Mouse (Mus musculus): ENCODE measurements around the gene Bmp10. TPM values are rescaled to one million over a fixed set of nuclear protein-coding genes. Genes with fewer than 3 reads are reported as not detected.

Gene Bmp10
- polyA plus RNA-seq, 1 experiment: not detected

- no peak for DNase-seq (ENCODE audit: low read depth)
- TF ChIP-seq CTCF (IDR thresholded peaks at IDR 0.05; ENCODE audit: borderline replicate concordance, extremely low read depth, insufficient read depth, insufficient read length): no peak
- no peak for TF ChIP-seq POLR2A (IDR thresholded peaks at IDR 0.05; ENCODE audit: borderline replicate concordance, extremely low read depth, insufficient read depth, insufficient read length, poor library complexity, severe bottlenecking)
These were observed 28.8 kb upstream of the Bmp10 start for GRCm38 (mm10) chr6:87399886-87400566.

DNA sequence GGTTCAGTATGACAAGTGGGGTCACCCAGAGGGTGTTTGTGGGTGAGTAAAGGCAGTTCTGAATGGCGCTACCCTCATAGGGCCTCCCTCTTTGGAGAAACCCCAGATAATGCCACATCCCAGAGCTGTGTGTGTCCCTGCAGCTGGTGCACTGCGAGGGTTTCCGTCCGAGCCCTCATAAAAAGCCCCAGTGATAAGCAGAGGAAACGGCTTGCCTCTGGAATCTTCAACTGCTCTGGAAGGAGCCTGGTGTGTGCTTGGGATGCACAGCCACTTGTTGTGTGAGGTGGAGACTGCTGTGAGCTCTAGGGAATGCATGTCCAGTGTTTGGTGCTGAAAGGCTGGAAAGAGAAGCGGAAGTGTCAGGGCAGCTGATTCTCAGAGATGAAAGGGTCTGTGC lies 27.3 kb upstream of the Bmp10 start:
- DNase-seq (ENCODE audit: low read depth): no peak
- TF ChIP-seq CTCF (IDR thresholded peaks at IDR 0.05; ENCODE audit: borderline replicate concordance, extremely low read depth, insufficient read depth, insufficient read length): no peak

DNA sequence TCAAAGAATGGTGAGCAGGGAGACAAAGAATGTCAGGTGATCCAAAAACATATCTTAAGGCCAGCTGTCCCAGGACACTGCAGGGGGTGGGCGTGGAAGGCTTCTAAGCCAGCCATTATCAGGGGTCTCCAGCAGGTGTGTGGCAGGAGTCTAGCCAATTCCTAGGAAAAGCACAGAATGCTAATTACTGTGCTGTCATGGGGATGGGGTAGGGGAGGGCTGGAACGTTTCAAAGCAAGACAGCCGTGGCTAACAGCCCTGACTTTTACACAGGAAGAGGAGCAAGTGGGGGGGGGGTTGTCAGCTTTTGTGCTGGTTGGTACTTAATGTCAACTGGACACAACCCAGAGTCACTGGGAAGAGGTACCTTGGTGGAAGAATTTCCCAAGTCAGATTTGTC lies 16.8 kb upstream of the Bmp10 start:
- peak; percentile 32 for DNase-seq (ENCODE audit: low read depth)
- no peak for TF ChIP-seq CTCF (IDR thresholded peaks at IDR 0.05; ENCODE audit: borderline replicate concordance, extremely low read depth, insufficient read depth, insufficient read length)
- TF ChIP-seq POLR2A (IDR thresholded peaks at IDR 0.05; ENCODE audit: borderline replicate concordance, extremely low read depth, insufficient read depth, insufficient read length, poor library complexity, severe bottlenecking): no peak

DNA sequence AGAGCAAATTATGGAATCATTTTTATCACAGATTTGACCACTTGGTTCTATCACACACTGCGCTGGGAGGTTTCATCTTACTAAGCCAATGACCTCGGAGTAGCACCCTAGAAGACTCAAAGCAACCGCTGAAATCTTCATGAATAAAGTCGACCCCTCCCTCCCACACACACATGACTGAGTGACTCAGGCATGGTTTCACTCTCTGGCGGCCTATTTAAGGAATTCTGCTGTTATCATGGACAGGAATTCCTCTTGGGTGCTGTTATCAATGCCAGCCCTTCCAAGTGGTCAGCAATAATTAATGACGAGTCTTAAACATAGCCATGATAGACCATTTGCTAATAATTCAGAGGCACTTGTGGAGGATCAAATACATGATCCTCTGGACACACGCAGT lies 6.5 kb upstream of the Bmp10 start:
- no peak for DNase-seq (ENCODE audit: low read depth)
- no peak for TF ChIP-seq CTCF (IDR thresholded peaks at IDR 0.05; ENCODE audit: borderline replicate concordance, extremely low read depth, insufficient read depth, insufficient read length)
- no peak for TF ChIP-seq POLR2A (IDR thresholded peaks at IDR 0.05; ENCODE audit: borderline replicate concordance, extremely low read depth, insufficient read depth, insufficient read length, poor library complexity, severe bottlenecking)

DNA sequence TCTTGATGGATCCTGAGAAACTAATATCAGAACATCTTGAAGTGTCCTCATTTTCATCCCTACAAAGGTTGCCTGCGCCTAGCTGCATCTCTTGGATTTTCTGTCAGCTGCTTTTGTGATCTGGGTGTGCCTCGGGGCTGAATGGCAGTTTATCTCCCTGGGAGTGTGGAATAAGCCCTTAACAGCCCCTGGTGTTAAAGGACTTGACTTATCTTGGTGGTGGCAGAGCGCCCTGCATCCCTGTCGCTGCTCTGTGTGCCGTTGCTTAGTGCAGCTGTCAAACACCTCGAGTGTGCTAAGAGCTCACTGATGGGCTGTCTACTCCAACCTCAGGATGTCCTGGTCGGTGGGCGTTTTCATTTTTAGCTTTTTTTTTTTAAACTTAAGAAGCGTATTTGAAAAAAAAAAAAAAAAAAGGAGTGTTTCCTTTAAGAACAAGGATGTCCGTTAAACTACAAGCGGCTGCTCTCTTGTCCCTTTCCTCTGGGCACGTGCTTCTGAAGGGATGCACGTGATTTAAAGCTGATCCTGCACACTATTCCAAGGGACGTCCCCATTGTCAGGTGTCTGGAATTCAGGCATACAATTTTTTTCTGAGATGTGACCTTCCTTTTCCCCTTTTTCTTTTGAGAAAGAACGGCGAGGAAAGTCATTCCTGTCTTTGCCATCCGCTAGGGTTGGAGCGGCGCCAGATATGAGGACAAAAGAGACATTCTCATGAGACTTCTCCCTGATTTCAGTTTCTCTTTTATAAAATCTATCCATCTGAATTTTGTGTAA lies 4.6 kb upstream of the Bmp10 start:
- TF ChIP-seq CTCF (IDR thresholded peaks at IDR 0.05; ENCODE audit: borderline replicate concordance, extremely low read depth, insufficient read depth, insufficient read length): no peak
- TF ChIP-seq POLR2A (IDR thresholded peaks at IDR 0.05; ENCODE audit: borderline replicate concordance, extremely low read depth, insufficient read depth, insufficient read length, poor library complexity, severe bottlenecking): no peak
- DNase-seq (ENCODE audit: low read depth): peak; percentile 62

DNA sequence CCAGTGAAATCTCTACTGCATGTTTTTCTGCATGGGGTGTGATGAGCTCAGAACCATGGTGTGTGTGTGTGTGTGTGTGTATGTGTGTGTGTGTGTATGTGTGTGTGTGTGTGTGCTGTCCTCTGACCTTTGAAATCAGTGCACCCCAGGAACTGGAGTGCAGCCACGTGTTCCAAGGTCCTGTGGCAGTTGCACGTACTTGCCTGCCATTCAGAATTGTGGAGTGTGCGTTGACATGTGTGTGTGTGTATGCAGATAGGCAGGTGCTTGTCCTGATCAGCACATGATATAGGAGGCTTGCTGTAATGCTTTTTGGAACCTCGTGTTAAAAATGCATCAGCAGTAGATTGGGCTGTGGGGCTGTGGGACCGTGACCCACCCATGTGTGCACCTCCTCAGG lies 1.8 kb upstream of the Bmp10 start:
- no peak for TF ChIP-seq CTCF (IDR thresholded peaks at IDR 0.05; ENCODE audit: borderline replicate concordance, extremely low read depth, insufficient read depth, insufficient read length)
- TF ChIP-seq POLR2A (IDR thresholded peaks at IDR 0.05; ENCODE audit: borderline replicate concordance, extremely low read depth, insufficient read depth, insufficient read length, poor library complexity, severe bottlenecking): no peak
- no peak for DNase-seq (ENCODE audit: low read depth)

- TF ChIP-seq POLR2A (IDR thresholded peaks at IDR 0.05; ENCODE audit: borderline replicate concordance, extremely low read depth, insufficient read depth, insufficient read length, poor library complexity, severe bottlenecking): no peak
These were observed 1.2 kb upstream of the Bmp10 start for GRCm38 (mm10) chr6:87427616-87428015.

GRCm38 (mm10) chr6:87435791-87436190 lies 7.0 kb downstream of the Bmp10 start:
- TF ChIP-seq POLR2A (IDR thresholded peaks at IDR 0.05; ENCODE audit: borderline replicate concordance, extremely low read depth, insufficient read depth, insufficient read length, poor library complexity, severe bottlenecking): no peak
- TF ChIP-seq CTCF (IDR thresholded peaks at IDR 0.05; ENCODE audit: borderline replicate concordance, extremely low read depth, insufficient read depth, insufficient read length): no peak
- no peak for DNase-seq (ENCODE audit: low read depth)

More at GRCm38 (mm10) chr6:87427616-87428015, 1.2 kb upstream of the Bmp10 start:
- peak; percentile 2 for DNase-seq (ENCODE audit: low read depth)

DNA sequence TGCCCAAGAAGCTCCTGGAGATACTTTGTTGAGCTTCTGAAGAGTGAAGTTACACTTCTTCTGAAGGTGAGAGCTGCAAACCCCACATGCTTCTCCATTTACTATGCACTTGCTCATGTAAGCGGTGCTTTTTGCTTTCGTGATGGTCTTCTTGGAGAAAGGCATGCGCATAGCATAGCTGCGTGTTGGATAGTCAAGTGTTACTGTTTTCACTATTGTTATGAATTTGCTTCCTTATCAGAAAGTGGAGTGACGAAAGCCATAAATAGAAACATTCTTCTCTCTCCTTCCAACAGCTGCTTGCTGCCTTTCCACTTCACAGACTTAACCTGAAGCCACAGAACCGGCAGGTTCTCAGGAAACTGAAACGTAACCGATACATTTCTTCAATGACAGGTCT lies 8.0 kb downstream of the Bmp10 start:
- no peak for DNase-seq (ENCODE audit: low read depth)
- no peak for TF ChIP-seq CTCF (IDR thresholded peaks at IDR 0.05; ENCODE audit: borderline replicate concordance, extremely low read depth, insufficient read depth, insufficient read length)

DNA sequence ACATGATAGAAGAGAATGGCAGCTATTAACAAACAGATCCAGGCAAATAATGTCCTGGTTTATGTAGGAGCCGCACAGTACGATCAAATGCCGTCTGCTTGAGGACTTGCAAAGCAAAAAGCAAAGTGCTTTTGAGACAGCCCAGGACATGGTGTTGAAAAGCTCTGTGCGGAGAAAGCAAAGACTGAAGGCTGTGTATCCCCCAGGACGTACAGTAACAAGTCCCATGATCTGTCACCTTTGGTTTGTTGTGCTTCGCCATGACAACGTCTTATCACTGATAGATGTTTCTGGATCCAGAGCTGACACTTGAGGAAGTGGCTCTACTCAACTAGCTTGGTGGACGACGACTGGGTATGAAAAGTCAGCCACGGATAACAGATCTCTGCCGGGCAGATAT lies 14.5 kb downstream of the Bmp10 start:
- no peak for DNase-seq (ENCODE audit: low read depth)
- no peak for TF ChIP-seq POLR2A (IDR thresholded peaks at IDR 0.05; ENCODE audit: borderline replicate concordance, extremely low read depth, insufficient read depth, insufficient read length, poor library complexity, severe bottlenecking)
- no peak for TF ChIP-seq CTCF (IDR thresholded peaks at IDR 0.05; ENCODE audit: borderline replicate concordance, extremely low read depth, insufficient read depth, insufficient read length)

DNA sequence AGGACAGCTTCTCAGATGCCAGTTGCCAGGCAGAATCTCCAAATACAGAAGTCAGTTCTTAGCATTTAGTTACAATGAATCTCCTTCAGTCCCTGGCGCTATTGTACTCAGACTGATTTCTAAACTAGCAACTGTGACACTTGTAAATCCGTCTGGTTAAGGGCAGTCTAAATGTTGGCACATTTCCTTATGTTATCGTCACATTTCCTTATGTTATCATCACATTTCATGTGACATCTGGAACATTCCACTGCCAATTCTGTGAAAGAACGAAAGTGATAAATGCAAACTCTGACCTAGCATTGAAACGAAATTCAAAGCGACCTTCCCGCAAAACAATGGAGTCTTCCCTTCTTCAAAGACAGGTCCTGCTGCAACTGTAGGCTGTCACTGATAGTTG lies 16.4 kb downstream of the Bmp10 start:
- no peak for TF ChIP-seq CTCF (IDR thresholded peaks at IDR 0.05; ENCODE audit: borderline replicate concordance, extremely low read depth, insufficient read depth, insufficient read length)
- TF ChIP-seq POLR2A (IDR thresholded peaks at IDR 0.05; ENCODE audit: borderline replicate concordance, extremely low read depth, insufficient read depth, insufficient read length, poor library complexity, severe bottlenecking): no peak
- peak; percentile 58 for DNase-seq (ENCODE audit: low read depth)

GRCm38 (mm10) chr6:87447217-87447616 lies 18.4 kb downstream of the Bmp10 start:
- TF ChIP-seq CTCF (IDR thresholded peaks at IDR 0.05; ENCODE audit: borderline replicate concordance, extremely low read depth, insufficient read depth, insufficient read length) (no peak), POLR2A (IDR thresholded peaks at IDR 0.05; ENCODE audit: borderline replicate concordance, extremely low read depth, insufficient read depth, insufficient read length, poor library complexity, severe bottlenecking) (no peak)

More at GRCm38 (mm10) chr6:87447217-87447616, 18.4 kb downstream of the Bmp10 start:
- DNase-seq (ENCODE audit: low read depth): no peak
